Mouse (Mus musculus): ENCODE results near the gene Astn2.

Astn2 gene

GRCm38 (mm10) chr4:65972395-65972794, 432.0 kb downstream of the Astn2 start:
- no peak for DNase-seq (ENCODE audit: low read depth, low spot score)

- no peak for DNase-seq (ENCODE audit: low read depth, low spot score)
Measured at GRCm38 (mm10) chr4:65969318-65969717, 435.1 kb downstream of the Astn2 start.

- no peak for DNase-seq (ENCODE audit: low read depth, low spot score)
Measured at GRCm38 (mm10) chr4:65964604-65965003, 439.8 kb downstream of the Astn2 start.

- DNase-seq (ENCODE audit: low read depth, low spot score), result no peak
Measured at GRCm38 (mm10) chr4:65959188-65959759, 445.1 kb downstream of the Astn2 start.

- no peak for DNase-seq (ENCODE audit: low read depth, low spot score)
Measured at GRCm38 (mm10) chr4:65958369-65959187, 445.8 kb downstream of the Astn2 start.

GRCm38 (mm10) chr4:65951918-65952317, 452.5 kb downstream of the Astn2 start:
- DNase-seq (ENCODE audit: low read depth, low spot score), result no peak

GRCm38 (mm10) chr4:65947141-65947649, 457.2 kb downstream of the Astn2 start:
- DNase-seq (ENCODE audit: low read depth, low spot score), result no peak

- no peak for DNase-seq (ENCODE audit: low read depth, low spot score)
Measured at GRCm38 (mm10) chr4:65946021-65946420, 458.4 kb downstream of the Astn2 start.

GRCm38 (mm10) chr4:65930901-65931300, 473.5 kb downstream of the Astn2 start:
- no peak for DNase-seq (ENCODE audit: low read depth, low spot score)

GRCm38 (mm10) chr4:65920294-65920693, 484.1 kb downstream of the Astn2 start:
- DNase-seq (ENCODE audit: low read depth, low spot score), result no peak

- DNase-seq (ENCODE audit: low read depth, low spot score), result no peak
Measured at GRCm38 (mm10) chr4:65916027-65917008, 488.1 kb downstream of the Astn2 start.

- no peak for DNase-seq (ENCODE audit: low read depth, low spot score)
Measured at GRCm38 (mm10) chr4:65912247-65912942, 492.0 kb downstream of the Astn2 start.

- DNase-seq (ENCODE audit: low read depth, low spot score), result no peak
Measured at GRCm38 (mm10) chr4:65907660-65908059, 496.8 kb downstream of the Astn2 start.

GRCm38 (mm10) chr4:65904963-65905362, 499.4 kb downstream of the Astn2 start:
- no peak for DNase-seq (ENCODE audit: low read depth, low spot score)

- no peak for DNase-seq (ENCODE audit: low read depth, low spot score)
Measured at GRCm38 (mm10) chr4:65896092-65897027, 508.1 kb downstream of the Astn2 start.

- DNase-seq (ENCODE audit: low read depth, low spot score), result no peak
Measured at GRCm38 (mm10) chr4:65888332-65888993, 515.9 kb downstream of the Astn2 start.

GRCm38 (mm10) chr4:65886862-65887261, 517.5 kb downstream of the Astn2 start:
- no peak for DNase-seq (ENCODE audit: low read depth, low spot score)

- no peak for DNase-seq (ENCODE audit: low read depth, low spot score)
Measured at GRCm38 (mm10) chr4:65885921-65886320, 518.5 kb downstream of the Astn2 start.

GRCm38 (mm10) chr4:65874236-65874781, 530.1 kb downstream of the Astn2 start:
- no peak for DNase-seq (ENCODE audit: low read depth, low spot score)
